Comparison of ENCODE assay signal across 30 mouse cellular contexts in genomic region chr2:102764602-102765374, GRCm38 (mm10).
A peak's percentile ranks its signal among the peaks of the same experiment; 100 is the strongest.
DNase-seq lines count a peak whose midpoint lies in the region; TF ChIP-seq lines count a peak whose summit lies in the region.
"Had no signal": no experiment of that assay in that cellular context is flagged by ENCODE, and none has a peak within 500 bp of the region (broad histone marks: within the 10 kb centered on the region; RNA-seq: fewer than 3 reads in every experiment).

No protein-coding gene starts in this region.

- H3K4me3 ChIP-seq in gastrocnemius, adult 2 months = no peak overlapping the region
- H3K4me3 ChIP-seq in MEL (ENCODE audit: control insufficient read depth in 1 of 2, insufficient read depth in 1 of 2, low read depth in 2 of 2, low read length in 2 of 2) = no peak overlapping the region
- H3K4me3 ChIP-seq: heart, embryonic 10.5 days; hindbrain, embryonic 12.5 days; intestine, embryonic 15.5 days; limb, embryonic 10.5 days; limb, embryonic 15.5 days; liver, embryonic 15.5 days; midbrain, embryonic 10.5 days; midbrain, embryonic 15.5 days; neural tube, embryonic 15.5 days had no signal

- no peak overlapping the region for H3K9ac ChIP-seq in MEL (ENCODE audit: control insufficient read depth, low read depth, low read length, poor library complexity, severe bottlenecking)
- H3K9ac ChIP-seq: hindbrain, embryonic 12.5 days; intestine, embryonic 15.5 days; limb, embryonic 15.5 days; liver, embryonic 15.5 days; lung, embryonic 14.5 days; midbrain, embryonic 15.5 days; neural tube, embryonic 15.5 days had no signal

- H3K27ac ChIP-seq in gastrocnemius, adult 2 months = 0 out of 2 replicates have a peak overlapping the region, but pooled peaks have one; percentile 6
- no peak overlapping the region for H3K27ac ChIP-seq in MEL (ENCODE audit: control insufficient read depth, low read depth, low read length)
- H3K27ac ChIP-seq: heart, embryonic 10.5 days; hindbrain, embryonic 12.5 days; hindbrain, postnatal 0 days; intestine, embryonic 15.5 days; limb, embryonic 10.5 days; limb, embryonic 15.5 days; liver, embryonic 15.5 days; midbrain, embryonic 10.5 days; midbrain, embryonic 15.5 days; neural tube, embryonic 15.5 days had no signal

- intact Hi-C loops in gastrocnemius, adult 2 months (cut with DNase I) = no loop called here
- intact Hi-C loops in left cerebral cortex, postnatal 10 days (cut with DNase I) = no loop called here

- TF ChIP-seq POLR2A in MEL (IDR thresholded peaks at IDR 0.05; ENCODE audit: control insufficient read depth in 1 of 2, insufficient read depth in 1 of 2, low read depth in 1 of 2, low read length in 2 of 2, poor library complexity in 1 of 2) = no peak

- DNase-seq in gastrocnemius, adult 2 months = no peak
- no peak for DNase-seq in gastrocnemius, postnatal 25 days
- DNase-seq in MEL (ENCODE audit: low read depth, low spot score) = no peak
- DNase-seq in adrenal gland, postnatal 14 days = peak; percentile 15
- no peak for DNase-seq in c-Kit-positive CD71-positive TER-119-positive erythroid progenitor cells, embryonic 14.5 days (ENCODE audit: low spot score)
- DNase-seq in left cerebral cortex, postnatal 10 days (ENCODE audit: extremely low spot score in 1 of 2, low spot score in 2 of 2) = no peak
- no peak for DNase-seq in heart, adult 8-10 months (ENCODE audit: low spot score)
- DNase-seq: cerebellum, adult 11 months; cerebellum, adult 9-10 months; cerebellum, postnatal 36 days; heart, postnatal 36 days; kidney, adult 2 months; kidney, postnatal 4 days; layer of hippocampus, postnatal 36 days; lung, embryonic 14.5 days; lung, postnatal 14 days; right cerebral cortex, postnatal 25 days; spleen, adult 18-20 months; thymus, postnatal 4 days had no signal

- peaks cover 0 to 28% of the 10 kb centered on the region in 2 experiments; a peak in 2 of 4 replicates for H3K36me3 ChIP-seq in MEL (ENCODE audit: control insufficient read depth in 1 of 2, insufficient read depth in 2 of 2, low read length in 2 of 2)
- H3K36me3 ChIP-seq: heart, embryonic 10.5 days; intestine, embryonic 15.5 days; limb, embryonic 10.5 days; limb, embryonic 15.5 days; liver, embryonic 15.5 days had no signal

- H3K79me2 ChIP-seq in MEL (ENCODE audit: control insufficient read depth, insufficient read depth, low read length, poor library complexity) = no peaks in the 10 kb centered on the region

- TF ChIP-seq RAD21 in MEL (IDR thresholded peaks at IDR 0.05; ENCODE audit: low read depth, low read length) = no peak

- H3K4me1 ChIP-seq in MEL (ENCODE audit: control insufficient read depth in 1 of 2, insufficient read depth in 2 of 2, low read length in 2 of 2) = peaks cover 19 to 27% of the 10 kb centered on the region in 2 experiments
- H3K4me1 ChIP-seq: hindbrain, embryonic 12.5 days; intestine, embryonic 15.5 days; limb, embryonic 10.5 days; limb, embryonic 15.5 days; liver, embryonic 15.5 days; midbrain, embryonic 10.5 days; midbrain, embryonic 15.5 days; neural tube, embryonic 15.5 days had no signal

- peaks cover 0 to under 1% of the 10 kb centered on the region in 2 experiments; a peak in 1 of 4 replicates for H3K27me3 ChIP-seq in MEL (ENCODE audit: control insufficient read depth in 1 of 2, insufficient read depth in 2 of 2, low read length in 2 of 2)
- H3K27me3 ChIP-seq: CH12.LX; hindbrain, embryonic 12.5 days; intestine, embryonic 15.5 days; limb, embryonic 15.5 days; liver, embryonic 15.5 days; midbrain, embryonic 15.5 days; neural tube, embryonic 15.5 days had no signal

- H3K9me3 ChIP-seq in MEL (replicated peaks; ENCODE audit: insufficient read depth, low read length) = no peaks in the 10 kb centered on the region
- H3K9me3 ChIP-seq: heart, embryonic 10.5 days; hindbrain, embryonic 12.5 days; intestine, embryonic 15.5 days; limb, embryonic 10.5 days; limb, embryonic 15.5 days; liver, embryonic 15.5 days; midbrain, embryonic 10.5 days; midbrain, embryonic 15.5 days; neural tube, embryonic 15.5 days had no signal

- no peak for TF ChIP-seq CTCF in gastrocnemius, adult 2 months (IDR thresholded peaks at IDR 0.05)
- no peak for TF ChIP-seq CTCF in MEL (IDR thresholded peaks at IDR 0.05 in 2 of 3, conservative IDR thresholded peaks at IDR 0.05 in 1 of 3; ENCODE audit: control insufficient read depth in 1 of 3, insufficient read depth in 1 of 3, low read depth in 2 of 3, low read length in 3 of 3, poor library complexity in 1 of 3, severe bottlenecking in 1 of 3)

- peak; percentile 26 to 30; a peak in 2 of 4 replicates for TF ChIP-seq EP300 in MEL (IDR thresholded peaks at IDR 0.05; ENCODE audit: low read depth in 1 of 2, low read length in 2 of 2)

TF ChIP-seq in MEL, 35 proteins besides CTCF, POLR2A, EP300 and RAD21:
- TF ChIP-seq TCF12 (IDR thresholded peaks at IDR 0.05; ENCODE audit: low read depth, low read length) = no peak
- no peak for TF ChIP-seq MAZ (IDR thresholded peaks at IDR 0.05; ENCODE audit: low read depth, low read length)
- TF ChIP-seq ELF1 (IDR thresholded peaks at IDR 0.05; ENCODE audit: low read depth, low read length) = no peak
- TF ChIP-seq RCOR1 (IDR thresholded peaks at IDR 0.05; ENCODE audit: low read depth, low read length) = no peak
- TF ChIP-seq ETS1 (IDR thresholded peaks at IDR 0.05; ENCODE audit: low read depth, low read length) = peak; percentile 63
- no peak for TF ChIP-seq CHD2 (IDR thresholded peaks at IDR 0.05; ENCODE audit: low read length)
- no peak for TF ChIP-seq POLR2AphosphoS2 (IDR thresholded peaks at IDR 0.05; ENCODE audit: low read length)
- TF ChIP-seq ZKSCAN1 (IDR thresholded peaks at IDR 0.05; ENCODE audit: low read depth, low read length) = no peak
- no peak for TF ChIP-seq ZC3H11A (IDR thresholded peaks at IDR 0.05; ENCODE audit: low read depth, low read length)
- no peak for TF ChIP-seq MXI1 (IDR thresholded peaks at IDR 0.05; ENCODE audit: low read depth, low read length)
- peak; percentile 47; the same call in 1 of the 2 replicates for TF ChIP-seq GATA1 (IDR thresholded peaks at IDR 0.05; ENCODE audit: low read depth, low read length)
- TF ChIP-seq USF2 (IDR thresholded peaks at IDR 0.05; ENCODE audit: borderline replicate concordance in 1 of 2, insufficient read depth in 1 of 2, low read depth in 1 of 2, low read length in 2 of 2) = no peak
- TF ChIP-seq ZNF384 (IDR thresholded peaks at IDR 0.05; ENCODE audit: low read depth, low read length) = no peak
- TF ChIP-seq NELFE (IDR thresholded peaks at IDR 0.05; ENCODE audit: low read depth, low read length) = no peak
- TF ChIP-seq MYB (IDR thresholded peaks at IDR 0.05; ENCODE audit: low read depth, low read length) = no peak
- TF ChIP-seq UBTF (IDR thresholded peaks at IDR 0.05; ENCODE audit: borderline replicate concordance, insufficient read depth, low read depth, low read length) = no peak
- no peak for TF ChIP-seq HCFC1 (IDR thresholded peaks at IDR 0.05; ENCODE audit: low read depth, low read length)
TF ChIP-seq in MEL: peak in this region for 2.
